Mouse (Mus musculus) left cerebral cortex, postnatal 25 days (tissue): ENCODE results near the gene Abcc8. TPM values are rescaled to one million over a fixed set of nuclear protein-coding genes. Genes with fewer than 3 reads are reported as not detected.

Experiments used
- DNase-seq, 2 experiments: peaks; one replicate each; pipeline ENCODE4 v3.0.0; 2022; ENCODE audit warnings: low spot score in 2 of 2, mixed read lengths in 1 of 2
- intact Hi-C: fragments of 180-260 bp; cut with DNase I; formaldehyde crosslinking; loops from one replicate; pipeline ENCODE4 v1.15.1; 2025
- total RNA-seq, 2 experiments: library from RNA; stranded (reverse); gene quantifications; 2 replicates each; pipeline ENCODE4 v1.2.3; 2021

Gene Abcc8
- total RNA-seq, 2 experiments from 2014 or later, result 28.2 to 33.1 TPM

GRCm38 (mm10) chr7:46084839-46085513, 94.9 kb downstream of the Abcc8 start:
- intact Hi-C loops, result no loop called here
- no peak for DNase-seq

- intact Hi-C loops, result no loop called here
Measured at GRCm38 (mm10) chr7:46084024-46084423, 95.8 kb downstream of the Abcc8 start.

GRCm38 (mm10) chr7:46077675-46078074, 102.2 kb downstream of the Abcc8 start:
- intact Hi-C loops, result no loop called here
- DNase-seq, result no peak

More at GRCm38 (mm10) chr7:46084024-46084423, 95.8 kb downstream of the Abcc8 start:
- DNase-seq, result no peak

GRCm38 (mm10) chr7:46076844-46077243, 103.0 kb downstream of the Abcc8 start:
- intact Hi-C loops, result no loop called here
- DNase-seq, result no peak

- DNase-seq, result no peak
- intact Hi-C loops, result no loop called here
Measured at GRCm38 (mm10) chr7:46068831-46069230, 111.0 kb downstream of the Abcc8 start.

- intact Hi-C loops, result no loop called here
- DNase-seq, result no peak
Measured at GRCm38 (mm10) chr7:46063296-46063695, 116.5 kb downstream of the Abcc8 start.

GRCm38 (mm10) chr7:46061614-46062013, 118.2 kb downstream of the Abcc8 start:
- intact Hi-C loops, result no loop called here
- DNase-seq, result no peak

- no peak for DNase-seq
- intact Hi-C loops, result no loop called here
Measured at GRCm38 (mm10) chr7:46060688-46061087, 119.1 kb downstream of the Abcc8 start.

GRCm38 (mm10) chr7:46058882-46059281, 121.0 kb downstream of the Abcc8 start:
- intact Hi-C loops, result no loop called here

More at GRCm38 (mm10) chr7:46058882-46059281, 121.0 kb downstream of the Abcc8 start:
- DNase-seq, result no peak

Other genes starting within 250 kb of the Abcc8 start
- gene Abcc6, start 149.7 kb downstream of the Abcc8 start, total RNA-seq, result 1 to 10 TPM; 2.6 to 3.1 TPM
- 100 to 1,000 TPM; 107 to 108 TPM for gene Nomo1, start 146.3 kb downstream of the Abcc8 start, total RNA-seq
- gene Kcnj11, start 79.3 kb downstream of the Abcc8 start, total RNA-seq, result 10 to 100 TPM; 32.4 to 36.1 TPM
- gene Ush1c, start 58.5 kb upstream of the Abcc8 start, total RNA-seq, result not detected
- under 1 TPM; 0.11 to 0.21 TPM for gene Otog, start 61.0 kb upstream of the Abcc8 start, total RNA-seq
- gene Myod1, start 196.4 kb upstream of the Abcc8 start, total RNA-seq, result under 1 TPM in 1 of 2 experiments, not detected in 1; 0.18 TPM
- 100 to 1,000 TPM; 115 to 131 TPM for gene Kcnc1, start 216.5 kb upstream of the Abcc8 start, total RNA-seq